Mouse (Mus musculus) induced T-regulatory cell, adult 2 months (primary cell): Measurements from ENCODE around the gene Dhrs3.

Source experiments
- DNase-seq: peaks from one replicate; pipeline ENCODE4 v3.0.0-alpha.2; 2012; ENCODE audit warnings: low read depth

Dhrs3 gene

DNA sequence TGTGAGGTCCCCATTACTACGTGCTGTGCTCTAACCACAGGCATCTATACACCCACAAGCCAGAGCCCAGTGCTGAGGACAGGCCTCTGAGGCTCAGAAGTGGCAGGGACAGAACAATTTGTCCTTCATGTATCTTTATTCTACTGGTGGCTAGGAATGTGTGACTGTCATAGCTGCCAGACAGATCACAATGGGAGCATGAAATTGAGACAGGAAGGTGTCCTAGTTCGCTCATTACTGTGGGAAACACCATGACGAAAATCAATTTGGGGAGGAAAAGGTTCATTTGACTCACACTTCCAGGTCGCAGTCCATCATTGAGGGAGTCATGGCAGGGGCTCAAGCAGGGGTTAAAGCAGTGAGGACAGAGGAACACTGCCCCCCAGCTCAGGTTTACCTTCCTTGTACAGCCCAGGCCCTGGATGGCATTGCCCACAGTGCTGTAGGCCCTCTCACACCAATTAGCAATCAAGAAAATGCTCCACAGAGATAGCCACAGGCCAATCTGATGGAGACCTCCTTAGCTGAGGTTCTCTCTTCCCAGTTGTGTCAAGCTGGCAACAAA, 47.3 kb downstream of the Dhrs3 start:
- DNase-seq = no peak

DNA sequence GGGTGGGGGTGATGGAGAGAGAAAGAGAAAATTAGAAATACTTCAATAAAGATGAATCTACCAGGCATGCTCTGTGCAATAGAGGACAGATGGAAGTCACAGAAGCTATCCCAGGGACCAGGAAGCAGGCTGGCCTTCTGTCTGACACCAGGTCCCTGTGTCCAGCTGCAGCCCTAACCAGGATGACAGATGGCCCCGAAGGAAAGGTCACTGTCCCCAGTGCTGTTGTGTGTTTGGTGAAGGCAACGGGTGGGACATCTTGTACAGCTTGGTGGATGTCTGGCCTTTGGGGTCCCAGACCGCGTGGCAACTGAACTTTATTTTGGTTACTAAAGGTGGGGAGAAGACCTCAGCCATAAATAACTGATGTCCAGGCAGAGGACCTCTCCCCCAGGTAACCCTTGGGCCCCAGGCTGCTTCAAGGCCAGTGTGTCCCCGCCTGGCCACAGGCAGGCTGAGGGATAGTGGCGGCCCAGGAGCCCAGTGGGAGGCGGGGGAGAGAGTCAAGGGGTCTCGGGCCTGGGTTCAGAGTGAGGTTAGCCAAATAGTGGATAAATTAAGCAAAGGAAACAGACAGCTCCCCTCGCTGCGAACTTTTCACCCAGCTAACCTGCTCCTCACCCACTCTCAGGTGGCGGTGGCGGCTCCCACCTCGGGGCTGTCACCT, 48.3 kb downstream of the Dhrs3 start:
- no peak for DNase-seq

DNA sequence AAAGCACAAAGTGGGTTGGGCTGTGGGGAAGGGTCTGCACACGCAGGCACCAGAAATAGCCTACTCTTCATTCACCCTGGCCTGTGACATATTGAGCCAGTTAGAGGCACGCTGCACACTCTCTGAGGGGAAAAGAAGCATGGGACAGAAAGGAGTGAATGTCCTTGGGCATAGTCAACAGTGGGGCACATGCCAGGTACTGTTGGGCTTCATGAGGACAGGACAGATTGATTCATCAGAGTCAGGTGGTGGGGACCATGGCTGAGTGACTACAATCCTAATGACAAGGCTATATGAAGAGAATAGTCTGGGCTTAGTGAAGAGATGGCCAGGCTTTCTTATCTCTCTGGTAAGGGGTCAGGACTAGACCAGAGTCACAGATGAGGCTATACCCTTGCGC, 49.8 kb downstream of the Dhrs3 start:
- DNase-seq = no peak

DNA sequence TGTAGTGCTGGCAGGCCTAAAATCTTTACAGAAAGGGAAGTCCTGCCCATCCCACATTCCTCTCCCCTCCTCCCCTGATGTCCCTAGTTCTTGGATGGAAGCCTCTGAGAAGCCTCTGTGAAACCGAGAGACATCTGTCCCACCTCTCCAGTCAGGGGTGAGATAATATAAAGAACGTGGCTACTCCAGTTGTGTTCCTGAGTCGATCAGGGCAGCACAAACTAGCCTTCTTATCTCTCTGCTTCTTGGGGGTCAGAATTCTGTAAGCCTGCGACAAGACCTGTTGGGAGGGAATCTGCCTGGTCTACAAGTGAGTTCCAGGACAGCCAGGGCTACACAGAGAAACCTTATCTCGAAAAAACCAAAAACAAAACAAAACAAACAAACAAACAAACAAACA, 50.6 kb downstream of the Dhrs3 start:
- no peak for DNase-seq

DNA sequence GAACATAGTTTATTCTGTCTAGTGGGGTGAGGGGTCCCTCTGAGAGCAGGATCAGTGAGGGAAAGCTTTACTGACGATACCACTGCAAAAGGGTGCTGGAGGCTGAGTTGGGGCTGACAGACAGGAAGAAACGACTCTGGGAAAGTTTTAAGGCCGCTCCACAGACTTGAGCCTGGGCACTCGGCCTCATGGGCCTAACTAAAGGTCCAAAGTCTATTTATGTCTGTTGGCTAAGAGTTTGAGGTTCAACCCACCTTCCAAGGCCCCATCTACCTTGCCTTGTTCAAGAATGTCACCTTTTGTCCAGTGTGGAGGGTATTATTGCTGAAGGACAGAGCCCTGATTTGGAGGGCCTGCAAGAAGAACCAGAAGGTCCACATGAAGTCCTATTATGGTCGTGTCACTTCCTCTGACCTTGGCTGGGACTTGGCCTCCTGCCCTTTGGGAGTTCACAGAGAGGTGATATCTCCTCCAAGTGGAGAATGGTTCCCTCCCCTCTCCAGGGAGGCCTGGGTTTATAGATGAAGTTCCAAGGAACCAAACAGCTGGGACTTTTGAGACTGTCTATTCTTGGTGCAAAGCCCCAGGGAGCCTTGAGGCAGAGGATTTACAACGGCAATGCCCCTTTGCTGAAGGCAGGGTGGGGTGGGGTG, 55.2 kb downstream of the Dhrs3 start:
- no peak for DNase-seq

DNA sequence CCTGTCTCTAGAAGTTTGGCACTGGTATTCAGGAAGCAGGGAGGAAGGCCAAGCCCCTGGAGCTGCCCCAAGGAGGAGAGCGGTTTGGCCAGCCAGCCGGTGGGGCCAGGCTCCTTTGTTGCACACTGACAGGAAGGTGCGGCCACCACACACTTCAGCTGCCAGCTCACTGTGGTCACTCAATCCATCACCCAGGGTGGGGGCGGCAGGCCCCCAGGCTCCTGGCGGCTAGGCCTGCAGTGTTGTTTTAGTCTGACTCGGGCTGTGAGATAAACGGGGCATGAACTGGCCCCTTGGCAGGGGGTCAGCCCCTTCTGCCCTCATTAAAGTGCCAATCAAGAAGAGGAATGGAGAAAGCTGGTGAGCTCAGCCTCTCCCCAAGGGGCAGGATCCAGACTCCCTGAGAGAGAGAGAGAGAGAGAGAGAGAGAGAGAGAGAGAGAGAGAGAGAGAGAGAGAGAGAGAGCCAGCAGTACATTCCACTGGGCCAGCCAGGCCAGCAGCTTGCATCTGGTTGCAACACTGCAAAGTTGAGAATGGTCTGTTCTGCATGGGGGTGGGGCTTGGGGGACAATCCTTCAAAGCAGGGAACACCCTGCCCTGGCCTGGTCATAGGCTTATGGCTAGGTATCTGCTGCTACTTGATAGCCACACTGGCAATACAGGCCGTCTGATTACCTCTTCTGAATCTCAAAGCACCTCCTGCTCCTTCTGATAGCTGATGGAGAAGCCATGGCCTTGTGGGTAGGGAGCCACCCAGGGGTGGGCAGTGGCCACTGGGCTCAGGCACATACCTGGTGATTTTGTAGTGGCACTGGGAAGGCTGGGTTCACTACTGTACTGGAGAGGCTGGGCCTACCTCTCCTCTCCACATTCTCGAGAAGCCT, 57.1 kb downstream of the Dhrs3 start:
- no peak for DNase-seq

DNA sequence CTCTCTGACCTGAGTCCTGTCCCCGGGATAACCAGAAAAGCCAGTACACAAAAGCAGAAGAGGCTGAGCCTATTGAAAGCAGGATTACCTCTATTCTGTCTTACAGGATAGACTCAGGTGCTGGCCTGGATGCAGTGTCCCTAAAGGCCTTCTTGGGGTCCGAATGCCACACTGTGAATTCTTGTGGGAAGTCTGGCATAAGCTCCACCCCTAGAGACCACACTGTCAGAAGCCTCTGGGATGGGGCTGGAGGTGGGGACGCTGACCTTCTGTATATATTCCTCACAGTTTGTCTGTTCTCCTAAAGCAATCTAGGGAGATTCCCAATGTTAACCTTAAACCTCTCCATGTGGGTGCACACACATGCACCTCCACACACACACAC, 57.7 kb downstream of the Dhrs3 start:
- DNase-seq = no peak

DNA sequence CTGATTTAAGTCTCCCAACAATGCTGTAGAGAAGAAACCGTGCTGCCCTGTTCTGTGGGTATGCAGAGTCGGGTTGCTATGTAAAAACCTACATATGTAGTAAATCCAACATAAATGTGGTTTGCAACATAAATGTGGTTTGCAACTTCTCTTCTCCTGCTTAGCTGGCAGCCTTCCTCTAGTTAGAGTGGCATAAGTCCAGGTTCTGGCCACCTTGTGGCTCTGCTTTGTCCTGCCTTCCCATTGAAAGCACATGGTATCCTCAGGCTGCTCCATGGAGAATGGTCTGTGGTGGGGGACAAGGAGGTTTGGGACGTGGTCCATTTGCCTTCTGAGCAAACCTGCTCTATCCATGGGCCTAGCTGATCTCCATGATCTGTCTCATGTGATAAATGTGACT, 58.3 kb downstream of the Dhrs3 start:
- no peak for DNase-seq

DNA sequence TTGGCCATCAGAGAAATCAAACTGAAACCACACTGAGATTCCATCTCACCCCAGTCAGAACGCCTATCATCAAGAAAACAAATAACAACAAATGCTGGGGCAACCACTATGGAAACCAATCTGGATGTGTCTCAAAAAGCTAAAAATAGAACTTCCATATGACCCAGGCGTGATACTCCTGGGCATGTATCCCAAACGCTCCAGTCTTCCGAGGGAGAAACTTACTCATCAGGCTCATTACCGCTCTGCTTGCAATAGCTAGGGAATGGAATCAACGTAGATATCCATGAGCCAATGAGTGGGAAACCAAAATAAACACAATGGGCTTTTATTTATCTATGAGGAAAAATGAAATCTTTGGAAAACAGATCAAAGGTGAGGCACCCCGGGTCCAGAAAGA, 59.2 kb downstream of the Dhrs3 start:
- DNase-seq = no peak

DNA sequence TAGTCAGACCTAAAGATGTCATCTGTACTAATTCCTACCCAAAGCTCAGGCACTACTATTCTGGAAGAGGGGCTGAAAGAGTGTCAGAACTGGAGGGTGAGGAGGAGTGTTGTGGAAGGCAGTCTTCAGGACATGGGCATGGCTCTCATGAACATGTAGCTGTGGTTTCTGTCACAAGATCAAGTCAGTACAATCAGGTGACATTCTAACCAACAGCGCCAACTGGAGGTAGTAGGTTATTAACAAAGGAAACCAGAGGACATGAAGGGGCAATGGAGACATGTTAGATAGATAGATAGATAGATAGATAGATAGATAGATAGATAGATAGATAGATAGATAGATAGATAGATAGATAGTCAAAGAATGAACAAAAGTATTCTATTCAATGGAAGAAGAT, 60.8 kb downstream of the Dhrs3 start:
- no peak for DNase-seq

DNA sequence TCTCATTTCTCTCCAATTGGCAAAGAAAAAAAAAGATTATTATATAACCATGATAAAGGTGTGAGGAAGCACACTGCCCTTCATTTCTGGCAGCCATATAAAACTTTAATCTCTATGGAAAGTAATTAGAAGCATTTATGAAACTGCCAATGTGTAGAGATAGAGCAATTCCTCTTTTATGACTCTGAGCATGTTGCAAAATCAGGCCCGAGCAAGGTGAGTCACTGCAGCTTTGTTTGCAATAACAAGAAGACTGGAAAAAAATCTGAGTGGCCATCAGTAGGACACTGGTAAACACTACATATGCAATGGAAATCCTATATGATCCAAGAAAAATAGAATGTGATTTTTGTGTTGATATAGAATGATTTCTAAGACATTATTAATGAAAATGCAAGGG, 63.2 kb downstream of the Dhrs3 start:
- no peak for DNase-seq

DNA sequence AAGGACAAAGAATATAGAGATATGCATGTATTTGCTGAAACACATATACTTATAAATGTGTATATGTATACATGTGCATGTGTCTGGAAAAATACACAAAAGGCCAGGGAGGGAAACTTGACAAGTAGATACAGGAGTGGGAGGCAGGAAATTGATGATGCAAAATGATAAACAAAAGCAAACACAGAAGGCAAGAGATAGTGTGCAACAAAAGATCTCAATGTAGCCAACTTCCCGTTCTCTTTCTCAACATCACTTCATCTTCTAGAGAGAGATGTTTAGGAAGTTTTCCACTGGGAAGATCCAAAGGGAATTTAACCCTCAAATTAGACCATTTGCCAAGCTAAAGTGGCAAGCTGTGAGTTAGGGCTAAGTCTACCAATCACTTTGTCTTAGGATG, 63.7 kb downstream of the Dhrs3 start:
- no peak for DNase-seq

DNA sequence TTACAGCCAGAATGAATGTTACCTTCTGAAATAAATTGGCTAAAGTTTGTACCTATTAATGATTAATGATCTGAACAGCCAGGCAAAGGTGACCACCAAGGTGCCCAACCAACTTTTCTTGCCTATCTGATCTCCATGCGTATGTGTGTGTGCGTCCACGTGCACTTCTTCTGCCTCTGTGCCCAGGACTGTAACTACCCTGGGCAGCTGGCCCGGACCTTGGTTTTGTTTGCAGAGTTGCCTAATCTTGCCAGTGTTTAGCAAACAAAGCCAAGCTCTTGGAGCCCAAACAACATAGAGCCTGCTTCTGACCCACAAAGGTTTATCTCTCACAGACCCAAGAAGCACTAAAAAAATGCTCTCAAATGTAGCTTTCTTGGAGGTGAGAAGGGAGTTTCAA, 64.6 kb downstream of the Dhrs3 start:
- no peak for DNase-seq

DNA sequence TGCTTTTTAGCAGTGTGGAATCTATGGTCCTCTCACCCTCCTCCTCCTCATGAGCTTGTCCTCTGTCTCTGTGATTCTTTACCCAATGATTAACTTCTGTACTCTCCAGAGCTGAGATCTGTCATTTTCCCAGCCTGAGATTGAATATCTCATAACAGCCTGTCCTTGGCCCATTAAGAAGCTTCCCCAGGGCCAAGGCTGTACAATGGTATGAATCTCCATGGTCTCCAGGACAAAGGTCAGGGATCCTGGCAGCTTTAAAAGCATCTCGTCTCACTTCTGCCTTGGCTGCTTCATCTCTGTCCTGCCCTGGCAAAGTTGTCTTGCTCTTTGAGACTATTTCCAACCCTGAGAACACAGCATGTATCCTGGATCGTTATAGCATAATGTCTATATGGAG, 65.1 kb downstream of the Dhrs3 start:
- no peak for DNase-seq

DNA sequence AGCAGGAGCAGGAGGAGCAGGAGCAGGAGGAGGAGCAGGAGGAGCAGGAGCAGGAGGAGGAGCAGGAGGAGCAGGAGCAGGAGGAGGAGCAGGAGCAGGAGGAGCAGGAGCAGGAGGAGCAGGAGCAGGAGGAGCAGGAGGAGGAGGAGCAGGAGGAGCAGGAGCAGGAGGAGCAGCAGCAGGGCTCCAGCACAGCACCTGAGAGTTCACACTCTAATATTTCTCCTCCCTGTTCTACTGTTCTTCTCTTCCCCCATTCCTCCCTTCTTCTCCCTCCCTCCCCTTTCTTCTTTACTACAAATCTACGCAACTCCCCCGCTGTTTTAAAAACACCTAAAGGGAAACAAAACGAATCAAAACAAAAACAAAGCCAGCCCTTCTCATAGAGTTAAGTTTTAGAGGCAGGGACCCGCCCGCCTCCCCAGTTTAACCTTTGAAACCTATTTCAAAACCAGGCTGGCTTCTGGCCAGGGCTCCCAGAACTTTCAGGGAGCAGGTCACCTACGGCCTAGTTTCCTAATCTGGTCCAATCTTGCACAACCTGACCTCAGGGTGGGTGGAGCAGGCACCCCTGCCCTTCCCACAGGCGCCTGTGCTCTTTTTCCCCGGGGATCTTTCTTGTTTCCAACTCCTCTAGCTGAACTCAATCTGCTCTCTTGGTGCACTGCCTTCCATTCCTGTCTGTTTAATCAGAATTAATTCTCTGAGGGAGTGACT, 67.7 kb downstream of the Dhrs3 start:
- DNase-seq = no peak

DNA sequence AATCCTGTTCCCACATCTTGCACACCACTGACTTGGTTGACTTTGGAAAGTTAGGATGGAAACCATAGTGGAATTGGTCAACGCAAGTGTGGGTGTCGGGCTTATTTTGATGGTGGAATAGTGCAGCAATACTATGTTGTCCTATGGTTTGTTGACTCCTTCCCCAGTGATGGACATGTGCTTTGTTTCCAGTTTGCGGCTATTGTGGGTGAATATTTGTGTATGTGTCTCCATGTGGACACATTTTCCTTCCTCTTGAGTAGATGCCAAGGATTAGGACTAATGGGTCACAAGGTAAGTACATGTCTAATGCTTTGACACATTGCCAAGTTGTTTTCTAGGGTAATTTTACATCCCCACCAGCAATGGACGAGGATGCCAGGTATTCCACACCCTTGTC, 68.6 kb downstream of the Dhrs3 start:
- DNase-seq = no peak

DNA sequence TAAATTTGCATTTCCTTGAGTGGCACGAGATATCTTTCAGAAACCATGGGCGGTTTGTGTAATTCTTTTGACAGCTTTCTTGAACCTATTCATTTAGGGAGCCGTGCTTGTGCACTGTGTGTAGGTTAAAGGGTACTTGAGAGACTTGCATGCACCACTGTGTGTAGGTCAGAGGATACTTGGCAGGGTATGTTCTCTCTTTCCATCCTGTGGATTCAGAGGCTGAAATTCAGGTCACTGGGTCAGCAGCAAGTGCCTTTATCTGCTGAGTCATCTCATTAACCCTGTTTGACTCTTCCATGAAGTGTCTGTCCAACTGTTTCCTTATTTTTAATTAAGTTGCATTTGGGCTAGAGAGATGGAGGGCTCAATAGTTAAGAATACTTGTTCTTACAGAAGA, 69.1 kb downstream of the Dhrs3 start:
- DNase-seq = no peak

DNA sequence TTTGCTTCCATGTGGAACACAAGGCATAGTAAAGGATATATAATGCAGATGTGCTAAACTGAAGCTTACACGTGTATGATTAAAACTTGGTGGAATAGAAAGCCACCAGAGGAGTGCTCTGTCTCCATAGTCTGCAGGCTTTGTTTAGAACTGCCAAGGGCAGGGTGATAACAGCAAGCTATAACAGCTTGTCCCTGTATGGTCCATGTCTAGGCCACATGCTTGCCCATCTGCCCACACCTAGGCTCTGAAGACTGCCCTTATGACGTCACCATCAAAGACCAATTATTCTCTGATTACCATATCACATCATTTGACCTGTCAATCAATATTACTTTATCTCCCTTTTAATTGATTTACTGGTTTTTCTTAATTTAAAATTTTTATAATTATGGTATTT, 72.6 kb downstream of the Dhrs3 start:
- DNase-seq = no peak

DNA sequence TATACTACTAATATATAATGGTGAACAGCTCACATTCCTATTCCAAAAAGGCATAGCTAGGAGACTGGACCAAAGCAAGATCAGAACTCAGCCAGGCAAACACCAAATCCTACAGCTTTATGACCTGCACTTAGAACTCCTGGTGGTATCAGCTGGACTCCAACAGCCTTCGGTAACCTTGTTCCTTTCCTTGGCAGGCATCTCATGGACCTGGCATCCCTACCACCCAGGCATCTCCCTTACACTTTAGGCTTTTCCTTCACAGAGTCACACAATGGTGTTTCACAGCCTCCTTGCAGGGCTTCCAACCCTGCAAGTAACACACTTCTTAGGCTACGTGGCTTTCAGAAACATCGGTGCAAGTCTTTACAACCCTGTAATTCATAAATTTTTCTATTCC, 75.7 kb downstream of the Dhrs3 start:
- no peak for DNase-seq

DNA sequence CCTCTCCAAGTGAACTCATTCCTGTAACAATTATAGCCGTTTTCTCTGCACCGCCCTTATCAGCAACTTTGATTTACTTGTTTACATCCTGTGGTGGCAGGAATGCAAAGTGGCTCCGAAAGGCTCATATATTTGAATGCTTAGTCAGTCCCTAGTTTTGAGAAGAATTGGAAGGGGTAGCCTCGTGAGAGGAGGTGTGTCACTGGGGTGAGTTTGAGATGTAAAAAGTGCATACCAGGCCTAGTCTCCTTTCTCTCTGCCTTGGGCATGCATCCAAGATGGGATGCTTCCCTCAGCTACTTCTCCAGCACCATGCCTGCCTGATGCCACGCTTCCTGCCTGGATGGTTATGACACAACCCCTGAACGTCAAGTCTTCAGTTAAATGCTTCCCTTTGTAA, 76.4 kb downstream of the Dhrs3 start:
- DNase-seq = no peak

DNA sequence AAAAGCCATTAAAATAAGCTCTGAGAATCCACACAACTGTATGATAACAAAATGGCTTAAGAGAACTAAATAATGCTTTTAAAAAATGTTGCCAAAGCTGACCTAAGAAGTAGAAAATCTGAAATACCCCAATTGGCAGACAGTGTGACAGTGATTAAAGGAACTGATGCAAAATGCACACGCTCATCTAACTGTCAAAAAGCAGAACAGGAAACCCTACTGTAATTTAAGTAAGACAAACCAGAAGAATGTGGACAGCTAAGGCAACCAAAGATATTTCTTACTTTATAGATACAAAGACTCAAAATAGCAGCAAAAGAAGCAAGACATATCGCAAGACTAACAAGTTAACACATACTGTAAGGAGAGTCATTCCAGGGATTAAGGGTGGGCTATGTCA, 78.4 kb downstream of the Dhrs3 start:
- DNase-seq = no peak

DNA sequence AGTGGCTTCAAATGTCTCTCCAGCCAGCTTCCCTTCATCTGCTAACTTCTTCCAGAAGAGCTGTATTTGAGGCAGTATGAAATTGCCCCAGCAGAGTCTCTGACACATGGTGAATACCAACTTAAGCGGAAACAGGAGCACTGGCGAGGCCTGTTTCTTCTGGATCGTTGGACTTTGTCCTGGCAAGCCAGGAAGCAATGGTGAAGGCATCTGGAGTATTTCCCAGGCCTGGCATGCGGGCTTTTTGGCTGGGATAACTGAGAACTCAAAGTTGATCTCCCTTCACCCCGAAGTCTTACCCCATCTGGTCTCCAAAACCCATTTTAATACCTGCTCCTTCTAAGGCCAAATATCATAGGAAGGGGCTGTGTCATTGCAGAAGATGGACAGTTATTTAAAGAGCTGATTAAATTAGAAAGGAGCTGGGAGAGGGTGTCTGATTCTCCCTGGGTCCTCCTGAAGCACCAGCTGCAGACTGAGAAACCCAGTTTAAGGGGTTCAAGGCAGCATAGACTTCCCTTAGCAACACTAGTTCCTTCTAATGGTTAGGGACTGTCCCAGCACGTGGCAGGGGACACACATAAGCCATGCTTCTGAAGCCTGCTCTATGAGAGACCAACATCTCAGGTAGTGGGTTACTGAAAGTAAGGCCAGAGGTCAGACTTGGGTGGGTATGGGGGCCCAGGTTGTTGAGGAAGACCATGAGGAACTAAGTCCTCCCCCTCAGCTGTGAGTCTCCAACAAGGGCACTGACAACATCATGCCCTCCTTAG, 80.5 kb downstream of the Dhrs3 start:
- DNase-seq = no peak
